Mouse (Mus musculus): Measurements from ENCODE around the gene Adh4.
"Not testable (repeated sequence)": the region's sequence is repeated elsewhere in the genome, so short reads cannot be mapped to it uniquely, and the experiment has no call there.

Adh4 gene

DNA sequence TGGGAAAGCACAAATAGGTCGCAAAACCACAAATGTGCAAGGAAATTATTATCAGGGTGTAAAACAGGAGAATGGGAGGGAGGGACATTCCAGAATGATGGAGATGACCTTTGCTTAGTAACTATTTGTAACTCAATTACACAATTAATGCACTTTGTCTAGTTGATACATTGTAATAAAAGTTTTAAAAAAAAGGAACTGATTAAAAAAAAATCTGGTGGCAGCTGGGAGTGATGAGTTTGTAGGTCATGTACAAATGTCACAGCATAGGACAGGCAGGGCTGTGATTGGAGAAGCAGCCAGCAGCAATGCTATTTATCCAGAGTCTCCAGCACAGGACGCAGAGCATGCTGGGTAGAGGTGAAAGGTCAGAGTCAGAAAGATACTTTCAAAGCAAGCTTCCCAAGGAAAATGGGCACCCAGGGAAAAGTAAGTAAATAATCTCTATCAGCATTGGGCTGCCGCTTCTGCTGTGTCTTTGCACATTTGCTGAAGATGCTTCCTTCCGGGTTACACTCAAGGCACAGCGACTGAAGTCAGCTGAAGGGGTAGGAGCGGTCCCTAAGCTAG, at the start of gene Adh4:
Gene Adh4, plus strand, starts transcription at position 346 of the 570 bp plus-strand sequence.
- no peak for DNase-seq (ENCODE audit: low spot score in 2 of 2)

DNA sequence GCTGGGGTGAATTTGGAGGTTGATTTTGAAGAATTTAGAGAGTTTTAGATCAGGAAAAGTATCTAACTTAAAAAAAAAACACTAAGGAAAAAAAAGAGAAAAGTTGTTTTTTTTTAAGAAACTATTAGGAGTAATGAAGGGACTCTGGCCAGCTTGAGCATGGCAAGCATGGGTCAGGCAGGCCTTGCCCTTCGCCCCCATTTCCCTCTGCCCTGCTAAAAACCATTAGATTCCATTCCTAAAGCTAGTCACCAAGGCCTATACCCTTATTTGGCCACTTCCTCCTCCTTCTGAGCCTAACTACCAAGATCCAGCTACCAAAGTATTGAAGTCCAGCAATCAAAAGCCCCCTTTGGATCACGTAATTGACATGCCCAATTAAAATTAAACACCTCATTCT, 49.1 kb upstream of the Adh4 start:
- no peak for DNase-seq (ENCODE audit: low spot score in 2 of 2)

DNA sequence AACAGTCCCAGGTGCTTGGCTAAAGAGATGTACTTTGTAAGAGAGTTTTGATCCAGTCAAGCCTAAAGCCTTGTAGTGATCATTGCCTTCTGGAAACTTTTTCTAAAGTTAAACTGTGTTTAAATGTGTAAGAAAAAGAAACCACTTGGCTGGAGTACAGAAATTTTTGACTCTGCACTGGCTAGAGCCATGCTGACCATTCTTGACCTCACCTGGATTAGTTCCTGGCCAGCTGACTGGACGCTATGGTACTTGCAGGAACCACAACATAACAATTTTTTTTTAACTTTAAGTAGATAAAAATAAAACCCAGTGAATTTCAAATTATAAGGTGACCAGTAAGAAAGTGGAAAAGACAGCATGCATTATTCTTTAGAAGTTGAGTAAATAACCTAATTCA, 45.7 kb upstream of the Adh4 start:
- DNase-seq (ENCODE audit: low spot score in 2 of 2) = no peak

DNA sequence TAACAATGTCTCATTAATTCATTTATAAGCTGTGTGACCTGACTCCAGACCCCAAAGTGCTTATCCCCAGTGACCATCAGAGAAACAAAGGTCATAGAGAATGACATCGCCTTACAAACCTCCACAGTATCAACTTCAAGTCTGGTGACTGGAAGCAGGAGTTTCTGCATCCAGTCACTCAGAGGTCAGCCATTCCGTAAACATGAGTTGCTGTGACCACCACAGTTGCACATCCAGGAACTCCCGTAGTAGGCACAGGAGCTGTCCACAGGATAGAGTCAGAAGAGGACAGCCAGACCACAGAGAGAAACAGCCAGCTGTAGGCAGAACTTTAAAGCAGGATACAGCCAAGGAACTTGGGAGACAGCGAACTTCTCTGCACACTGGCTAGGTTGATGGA, 45.0 kb upstream of the Adh4 start:
- not testable (repeated sequence) for DNase-seq (ENCODE audit: low spot score in 2 of 2)

DNA sequence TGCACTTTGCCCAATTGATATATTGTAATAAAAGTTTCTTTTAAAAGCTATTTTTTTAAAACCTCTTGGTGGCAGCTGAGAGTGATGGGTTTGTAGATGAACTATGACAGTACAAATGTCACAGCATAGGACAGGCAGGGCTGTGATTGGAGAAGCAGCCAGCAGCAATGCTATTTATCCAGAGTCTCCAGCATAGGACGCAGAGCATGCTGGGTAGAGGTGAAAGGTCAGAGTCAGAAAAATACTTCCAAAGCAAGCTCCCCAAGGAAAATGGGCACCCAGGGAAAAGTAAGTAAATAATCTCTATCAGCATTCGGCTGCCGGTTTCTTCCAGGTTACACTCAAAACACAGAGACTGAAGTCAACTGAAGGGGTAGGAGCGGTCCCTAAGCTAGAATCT, 41.3 kb upstream of the Adh4 start:
- DNase-seq (ENCODE audit: low spot score in 2 of 2) = no peak

DNA sequence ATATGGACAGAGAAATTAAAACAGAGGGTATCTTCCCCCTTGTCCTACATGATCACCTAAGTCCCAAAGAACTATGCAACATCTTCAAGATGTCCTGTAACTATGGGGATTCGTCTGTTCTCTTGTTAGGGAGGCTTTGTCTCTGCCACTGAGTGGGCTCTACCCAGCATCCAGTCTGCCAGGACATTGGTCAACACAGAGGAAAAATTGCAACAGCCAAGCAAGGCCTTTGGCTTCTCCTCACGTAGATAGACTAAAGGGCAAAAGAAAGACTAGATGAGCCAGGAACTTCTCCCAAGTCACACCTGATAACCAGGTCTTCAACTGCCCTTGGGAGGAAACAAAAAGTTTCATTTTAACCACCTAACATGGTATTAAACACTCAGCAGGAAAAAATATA, 40.1 kb upstream of the Adh4 start:
- no peak for DNase-seq (ENCODE audit: low spot score in 2 of 2)

DNA sequence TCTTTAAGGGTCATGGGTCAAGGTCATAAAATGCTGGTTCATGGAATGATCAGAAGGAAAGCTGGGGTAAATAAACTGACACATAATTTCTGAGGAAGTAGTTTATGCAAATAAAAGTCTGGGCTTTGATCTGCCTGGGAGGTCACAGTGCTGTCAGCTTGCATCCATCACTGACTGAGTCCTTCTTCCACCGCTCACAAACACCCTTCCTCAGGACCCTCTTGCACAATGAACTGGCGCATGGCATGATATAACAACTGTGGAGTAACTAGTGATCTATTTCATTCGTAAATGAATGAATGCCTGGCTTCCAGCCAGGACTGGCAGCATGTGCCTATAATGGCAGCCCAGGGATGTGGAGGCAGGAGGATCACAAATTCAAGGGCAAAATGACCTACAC, 34.1 kb upstream of the Adh4 start:
- DNase-seq (ENCODE audit: low spot score in 2 of 2) = no peak

DNA sequence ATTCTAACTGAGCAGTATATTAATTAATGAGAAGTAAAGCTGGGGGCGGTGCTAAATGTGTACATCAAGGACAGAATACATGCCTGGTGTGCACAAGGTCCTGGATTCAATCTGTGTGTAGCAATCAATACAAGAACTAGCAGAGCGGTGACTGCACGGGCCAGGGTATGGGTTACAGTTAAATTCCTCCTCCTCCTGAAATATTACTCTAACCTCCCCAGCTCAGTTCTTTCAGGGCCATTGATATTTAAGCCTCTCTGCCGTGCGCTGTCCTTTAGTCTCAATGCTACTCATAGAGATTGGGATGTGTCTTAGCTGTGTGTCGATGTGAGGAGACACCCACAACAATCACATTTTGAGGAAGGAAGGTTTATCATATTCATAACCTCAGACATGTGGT, 28.1 kb upstream of the Adh4 start:
- DNase-seq (ENCODE audit: low spot score in 2 of 2) = no peak

DNA sequence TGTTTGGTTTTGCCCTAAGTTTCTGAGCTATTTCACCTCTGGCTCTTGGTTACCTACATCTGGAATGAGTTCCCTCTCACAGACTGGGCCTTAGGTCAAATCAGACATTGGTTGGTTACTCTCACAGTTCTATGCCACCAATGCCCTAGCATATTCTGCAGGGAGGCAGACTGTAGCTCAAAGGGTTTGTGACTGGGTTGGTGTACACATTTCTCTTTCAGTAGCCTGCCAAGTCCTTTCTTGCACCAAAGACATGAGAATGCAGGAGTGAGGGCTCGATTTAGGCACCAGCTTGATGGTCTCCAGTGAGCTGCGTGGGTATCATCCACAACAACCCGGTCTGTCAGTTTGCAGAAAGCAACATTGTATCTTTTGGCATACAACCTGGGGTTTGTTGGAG, 10.4 kb upstream of the Adh4 start:
- DNase-seq (ENCODE audit: low spot score in 2 of 2) = no peak

DNA sequence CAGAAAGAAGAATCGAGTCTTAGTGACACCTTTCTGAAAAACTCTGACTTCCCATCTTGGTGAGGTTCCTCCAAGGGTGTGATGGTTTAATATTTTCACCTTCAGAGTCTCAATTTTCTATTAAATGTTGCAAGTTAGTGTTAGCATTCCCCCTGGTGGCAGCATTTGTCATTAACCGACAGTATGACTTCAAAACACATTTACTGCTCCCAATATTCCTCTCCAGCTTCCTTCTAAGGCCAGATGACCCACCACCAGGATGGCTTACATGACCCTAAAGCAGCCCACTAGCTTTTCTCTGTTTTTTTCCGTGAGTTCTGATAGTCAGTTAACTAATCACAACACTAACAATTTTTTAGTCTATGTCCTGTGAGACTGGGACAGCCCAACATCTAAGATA, 9.9 kb upstream of the Adh4 start:
- DNase-seq (ENCODE audit: low spot score in 2 of 2) = peak; percentile 39 to 41

DNA sequence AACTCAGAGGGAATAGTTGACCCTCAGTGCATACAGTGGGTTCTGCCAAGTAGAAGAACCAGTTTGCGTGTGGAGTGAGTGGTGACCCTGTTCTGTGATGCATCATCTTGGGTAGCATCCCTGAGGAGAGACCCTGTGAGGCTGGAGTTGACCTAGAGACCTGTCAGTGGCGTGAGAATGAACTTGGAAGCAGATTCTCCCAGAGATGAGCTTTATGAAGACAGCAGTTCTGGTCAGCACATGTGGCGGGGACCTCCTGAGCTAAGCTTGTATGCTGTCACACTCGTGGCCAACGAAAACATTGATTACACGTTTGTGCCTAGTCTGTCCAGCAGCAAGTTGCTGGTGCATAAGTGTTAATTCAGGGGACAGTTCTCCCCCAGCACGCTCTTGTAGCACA, 9.4 kb upstream of the Adh4 start:
- DNase-seq (ENCODE audit: low spot score in 2 of 2) = no peak

DNA sequence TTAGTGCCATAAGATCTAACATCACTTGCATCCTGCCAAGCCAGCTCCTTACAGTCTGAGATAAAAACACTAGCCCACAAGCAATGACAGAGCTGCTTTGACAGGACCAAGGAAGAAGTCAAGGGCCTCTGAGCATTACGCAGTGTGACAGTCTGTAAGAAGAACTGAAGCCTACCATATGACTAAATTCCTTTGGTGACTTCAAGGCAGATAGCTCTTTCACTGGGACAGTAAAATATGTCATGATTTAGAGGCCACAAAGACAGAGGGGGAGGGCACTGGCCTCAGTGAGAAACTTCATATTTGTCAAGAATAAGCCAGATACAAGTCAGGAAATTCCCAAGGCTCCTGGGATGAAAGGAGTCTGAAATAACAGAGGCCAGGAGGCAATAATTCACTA, 7.3 kb upstream of the Adh4 start:
- DNase-seq (ENCODE audit: low spot score in 2 of 2) = no peak

DNA sequence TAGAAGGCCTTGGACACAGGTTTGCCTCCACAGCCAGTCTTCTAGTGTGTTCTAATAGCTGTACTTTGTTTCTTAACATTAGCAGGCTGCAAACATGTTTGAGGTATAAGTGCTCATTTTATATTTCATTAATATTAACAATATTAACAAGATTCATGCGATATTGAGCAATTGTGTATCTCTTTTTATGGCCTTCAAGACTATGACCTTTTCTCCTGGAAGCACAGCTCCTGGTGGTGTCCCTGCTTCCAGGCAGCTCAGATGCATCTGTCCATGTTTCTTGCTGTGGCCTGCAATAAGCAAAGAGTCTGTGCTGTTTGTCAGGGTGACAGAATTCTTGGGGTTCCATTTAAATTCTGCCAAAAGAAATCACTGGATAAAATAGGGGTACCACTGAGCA, 5.7 kb upstream of the Adh4 start:
- no peak for DNase-seq (ENCODE audit: low spot score in 2 of 2)

DNA sequence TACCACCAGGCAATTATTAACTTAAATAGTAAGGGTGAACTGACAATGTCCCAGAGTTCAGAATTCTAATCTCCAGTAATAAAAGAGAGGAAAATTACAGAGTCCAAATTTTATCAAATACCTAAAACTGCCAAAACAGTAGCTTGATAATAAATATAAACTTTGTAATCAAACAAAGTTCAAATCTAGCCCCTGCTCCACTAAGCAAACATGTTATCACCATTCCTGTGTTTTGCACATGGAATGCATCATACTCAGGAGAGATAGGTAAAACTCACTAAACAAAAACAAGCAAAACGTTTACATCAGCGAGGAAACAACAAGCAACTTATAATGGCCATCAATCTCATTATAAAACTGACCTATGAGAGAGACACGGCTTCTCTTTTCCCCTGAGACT, 5.1 kb upstream of the Adh4 start:
- DNase-seq (ENCODE audit: low spot score in 2 of 2) = no peak

DNA sequence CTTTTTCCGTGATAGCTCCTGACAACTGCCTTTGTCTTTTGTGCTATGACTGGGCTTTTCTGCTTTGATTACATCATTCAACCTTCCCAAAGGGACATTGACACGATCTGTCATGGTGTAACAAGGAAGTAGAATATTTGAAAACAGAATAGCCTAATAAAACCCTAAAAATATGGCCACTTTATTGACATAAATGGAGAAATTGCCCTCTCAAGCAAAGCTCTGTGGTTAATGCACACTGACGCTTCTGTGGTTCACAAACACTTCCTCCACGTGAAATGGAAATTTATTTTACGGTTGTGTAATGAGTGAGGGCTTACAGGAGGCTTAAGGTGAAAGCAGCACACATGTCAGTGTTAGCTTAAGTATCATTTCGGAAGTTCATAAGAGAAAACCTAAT, 4.1 kb downstream of the Adh4 start:
- DNase-seq (ENCODE audit: low spot score in 2 of 2) = no peak

DNA sequence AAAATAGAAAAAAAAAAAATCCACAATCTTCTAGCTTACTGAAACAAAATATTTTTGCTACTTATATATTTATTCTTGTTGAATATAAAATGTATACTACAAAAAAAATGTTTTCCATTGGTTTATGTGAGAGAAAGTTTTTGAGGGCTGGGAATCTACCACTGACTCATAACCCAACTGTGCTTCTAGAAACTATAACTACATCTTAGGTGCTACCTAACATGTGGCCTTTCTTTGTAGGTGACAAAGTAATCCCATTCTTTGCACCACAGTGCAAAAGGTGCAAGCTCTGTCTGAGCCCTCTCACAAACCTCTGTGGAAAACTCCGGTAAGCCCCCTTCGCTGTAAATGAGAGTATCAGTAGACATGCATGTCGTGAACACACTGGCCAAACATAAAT, 5.1 kb downstream of the Adh4 start:
- no peak for DNase-seq (ENCODE audit: low spot score in 2 of 2)

DNA sequence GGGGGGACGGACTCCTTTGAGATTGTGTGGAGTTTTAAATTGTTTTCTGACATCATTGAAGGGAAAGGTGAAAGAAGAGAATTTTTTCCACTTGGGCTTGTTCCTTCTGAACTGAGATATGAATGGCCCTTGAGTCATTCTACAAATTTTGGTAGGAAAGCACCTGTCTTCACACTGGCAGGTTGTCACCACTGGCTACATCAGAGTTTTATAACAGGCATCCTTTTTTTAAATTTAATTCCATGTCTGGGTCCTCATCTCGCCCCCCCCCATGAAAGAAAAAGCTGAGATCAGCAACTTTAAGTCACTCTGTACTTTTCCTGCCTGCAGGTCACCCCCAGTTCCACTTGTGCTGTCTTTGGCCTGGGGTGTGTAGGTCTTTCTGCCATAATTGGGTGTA, 8.4 kb downstream of the Adh4 start:
- no peak for DNase-seq (ENCODE audit: low spot score in 2 of 2)

DNA sequence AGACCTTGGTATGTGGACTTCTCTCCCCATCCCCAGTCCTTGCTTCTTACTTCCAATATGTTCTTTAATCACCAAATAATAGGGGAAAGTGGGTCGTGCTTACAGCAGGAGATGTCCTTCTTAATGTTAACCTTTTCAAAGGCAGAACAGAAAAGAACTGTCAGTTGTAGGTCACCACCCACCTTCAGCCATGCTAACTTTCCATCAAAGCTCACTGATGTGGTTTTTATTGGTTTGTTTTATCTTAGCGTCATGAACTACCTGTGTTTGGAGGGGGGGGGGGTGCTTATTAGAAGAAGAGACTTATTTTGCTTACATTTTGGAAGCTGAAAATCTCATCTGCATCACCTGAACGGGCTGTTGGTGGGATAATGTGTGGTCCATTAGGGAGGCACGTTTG, 9.0 kb downstream of the Adh4 start:
- no peak for DNase-seq (ENCODE audit: low spot score in 2 of 2)

DNA sequence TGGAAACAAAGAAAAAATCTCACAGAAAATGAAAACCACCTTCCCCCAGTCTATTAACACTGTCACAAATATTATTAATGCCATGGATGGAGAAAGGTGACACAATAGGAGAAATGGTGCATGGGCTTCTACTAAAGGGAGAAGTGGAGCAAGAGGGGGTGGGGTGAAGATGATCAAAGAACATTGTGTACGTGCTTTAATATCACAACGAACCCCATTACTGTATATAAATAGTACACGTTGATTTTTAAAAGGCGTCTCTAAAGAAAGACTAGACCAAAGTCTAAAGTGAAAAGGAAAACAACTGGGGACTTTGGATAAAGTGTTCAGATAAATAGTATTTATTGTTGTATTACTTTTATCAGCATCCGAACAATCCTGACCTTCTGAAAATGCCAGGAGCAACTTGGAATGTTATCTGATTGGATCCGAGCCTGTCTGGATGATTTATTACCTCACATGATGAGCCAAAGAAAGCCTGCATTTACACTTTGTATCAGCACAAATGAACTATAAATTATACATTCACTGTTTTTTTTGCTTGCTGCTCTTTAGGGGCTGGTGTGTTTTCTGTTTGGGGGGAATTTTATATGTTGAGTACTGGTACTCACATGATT, 15.2 kb downstream of the Adh4 start:
- DNase-seq (ENCODE audit: low spot score in 2 of 2) = no peak

DNA sequence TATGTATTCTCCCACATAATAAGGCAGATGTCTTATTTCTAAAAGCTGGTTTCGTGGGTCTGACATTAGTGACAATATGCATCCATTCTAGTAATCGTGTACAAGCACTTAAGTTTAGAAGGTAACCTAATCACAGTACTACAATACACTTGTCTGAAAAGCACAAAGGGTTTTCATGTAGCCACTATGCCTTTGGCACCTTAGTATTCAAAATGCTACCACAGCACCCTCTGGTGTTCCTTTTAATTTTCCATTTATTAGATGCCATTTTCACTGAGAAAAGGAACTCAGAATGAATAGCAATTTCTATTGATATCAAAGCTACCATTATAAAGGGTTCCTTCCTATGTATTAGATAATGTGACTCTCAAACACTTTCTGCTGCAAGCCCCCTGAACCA, 16.6 kb downstream of the Adh4 start:
- no peak for DNase-seq (ENCODE audit: low spot score in 2 of 2)

DNA sequence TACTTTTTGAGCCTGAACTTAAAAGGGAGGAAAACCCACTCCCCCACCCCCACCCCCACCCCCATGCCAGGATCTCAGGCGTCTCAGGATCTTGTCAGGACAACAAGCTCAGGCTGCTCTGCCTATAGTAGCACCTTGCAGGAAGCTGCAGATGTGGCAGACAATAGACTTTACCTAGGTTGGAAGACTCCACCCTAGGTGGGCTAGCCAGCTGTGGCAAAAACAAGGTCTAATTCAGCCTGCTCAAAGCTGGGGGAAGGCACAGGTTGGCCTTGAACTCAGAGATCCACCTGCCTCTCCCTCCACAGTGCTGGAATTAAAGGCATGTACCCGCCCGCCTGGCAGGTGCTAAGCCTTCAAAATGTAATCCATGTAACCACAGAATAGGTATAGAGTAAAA, 23.4 kb downstream of the Adh4 start:
- DNase-seq (ENCODE audit: low spot score in 2 of 2) = no peak

DNA sequence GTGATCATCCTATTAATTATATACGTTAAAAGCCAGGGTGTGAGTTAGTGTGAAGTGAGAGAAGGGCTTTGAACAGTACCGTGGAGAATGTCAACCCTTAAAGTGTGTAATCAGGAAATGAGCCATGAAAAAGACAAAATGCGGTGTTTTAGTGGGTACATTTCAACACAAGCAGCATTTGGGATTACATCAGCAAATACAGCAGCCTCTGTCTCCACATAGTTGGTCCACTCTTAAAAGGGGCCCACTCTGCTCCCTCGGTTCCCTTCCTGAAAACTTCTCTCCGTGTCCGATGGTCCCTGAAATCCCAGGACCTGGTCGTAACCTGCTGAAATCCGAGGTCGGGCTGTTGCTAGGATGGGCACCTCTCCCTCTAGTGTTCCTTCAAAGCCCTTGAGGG, 26.9 kb downstream of the Adh4 start:
- no peak for DNase-seq (ENCODE audit: low spot score in 2 of 2)

DNA sequence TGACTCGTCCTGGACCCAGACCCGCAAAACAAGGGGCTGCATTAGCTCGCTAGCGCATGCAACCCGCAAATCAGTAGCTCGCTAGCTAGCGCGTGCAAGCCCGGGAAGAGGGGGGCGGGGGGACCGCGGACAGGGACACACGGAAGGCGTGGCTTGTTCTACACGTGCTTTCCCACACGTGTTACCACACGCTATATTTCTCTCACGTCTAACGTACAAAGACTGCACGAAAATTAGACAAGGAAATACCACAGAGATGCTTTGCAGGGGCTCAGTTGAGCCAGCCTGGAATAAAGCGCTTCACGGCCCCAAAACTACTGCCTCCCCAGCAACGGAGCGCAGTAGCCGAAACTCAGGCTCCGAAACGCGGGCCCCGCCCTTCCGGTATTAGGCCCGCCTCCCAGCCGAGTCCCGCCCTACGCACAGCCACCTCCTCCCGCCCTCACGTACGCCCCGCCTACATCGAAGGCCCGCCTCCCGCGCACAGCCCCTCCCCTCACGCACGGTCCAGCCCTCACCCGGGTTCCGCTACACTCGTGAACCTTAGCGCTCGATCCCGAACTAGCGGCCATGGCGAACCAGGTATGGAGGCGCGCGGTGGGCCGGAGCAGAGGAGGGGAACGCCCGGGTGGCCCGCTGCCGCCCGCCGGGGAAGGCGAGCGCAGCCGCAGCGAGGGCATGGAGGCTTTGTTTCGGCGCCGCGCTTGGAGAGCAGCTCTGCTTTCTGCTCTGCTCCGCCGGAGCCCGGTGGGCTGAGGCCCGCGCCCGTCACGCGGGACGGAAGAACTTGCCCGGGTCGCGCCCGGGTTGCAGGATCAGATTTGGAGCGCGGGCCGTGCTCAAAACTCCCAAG, 27.6 kb downstream of the Adh4 start, which contains the start of gene Adh5:
Gene Adh5, plus strand, starts transcription at position 482 of the 853 bp plus-strand sequence.
- peak; percentile 85 to 91 for DNase-seq (ENCODE audit: low spot score in 2 of 2)

Data from urinary bladder, postnatal 36 days (tissue).